Mouse (Mus musculus) forebrain, embryonic 11.5 days (tissue): ENCODE results near the gene Bcan. TPM values are rescaled to one million over a fixed set of nuclear protein-coding genes. Genes with fewer than 3 reads are reported as not detected.
A peak's percentile ranks its signal among the peaks of the same experiment; 100 is the strongest.

Experiments
- ATAC-seq: fragments of 200-750 bp; cut with Nextera tagmentation; replicated peaks from 2 replicates; pipeline ENCODE4 v1.8.0; 2017; ENCODE audit warnings: moderate TSS enrichment; ENCODE audit not compliant: low FRiP score
- DNase-seq: peaks from one replicate; pipeline ENCODE4 v3.0.0-alpha.2; 2017; ENCODE audit warnings: low spot score
- H3K27ac ChIP-seq: fragments of 300-500 bp; sonication (generic); 2 replicates; pipeline ENCODE4 v1.5.1; 2014; ENCODE audit warnings: low read depth, low read length
- H3K27me3 ChIP-seq: fragments of 300-500 bp; sonication (generic); 2 replicates; pipeline ENCODE4 v1.6.1; 2014; ENCODE audit warnings: mild to moderate bottlenecking, low read length, mixed read lengths; ENCODE audit not compliant: control insufficient read depth, insufficient read depth
- H3K36me3 ChIP-seq: fragments of 300-500 bp; sonication (generic); 2 replicates; pipeline ENCODE4 v1.6.1; 2014; ENCODE audit warnings: mild to moderate bottlenecking, low read length, moderate library complexity, mixed read lengths; ENCODE audit not compliant: control insufficient read depth, insufficient read depth
- H3K4me1 ChIP-seq: fragments of 300-500 bp; sonication (generic); replicated peaks from 2 replicates; pipeline ENCODE4 v1.6.1; 2014; ENCODE audit warnings: low read length, mixed read lengths; ENCODE audit not compliant: control insufficient read depth, insufficient read depth
- H3K4me2 ChIP-seq: fragments of 300-500 bp; sonication (generic); 2 replicates; pipeline ENCODE4 v1.6.1; 2014; ENCODE audit warnings: low read depth, mild to moderate bottlenecking, low read length, moderate library complexity, mixed read lengths; ENCODE audit not compliant: severe bottlenecking
- H3K4me3 ChIP-seq: fragments of 300-500 bp; sonication (generic); 2 replicates; pipeline ENCODE4 v1.5.1; 2014; ENCODE audit warnings: low read depth, low read length
- H3K9ac ChIP-seq: fragments of 300-500 bp; sonication (generic); 2 replicates; pipeline ENCODE4 v1.6.1; 2014; ENCODE audit warnings: low read length
- H3K9me3 ChIP-seq: fragments of 300-500 bp; sonication (generic); 2 replicates; pipeline ENCODE4 v1.6.1; 2016; ENCODE audit warnings: low read length, mixed read lengths; ENCODE audit not compliant: control insufficient read depth
- WGBS: fragments of 180-500 bp; shearing (Covaris S2); extraction: QIAGEN DNeasy Blood & Tissue Kit; methylation state at CpG from one replicate; pipeline ENCODE4 v1.1.7; 2014; 5-methylcytosine and 5-hydroxymethylcytosine counted together
- polyA plus RNA-seq: library from polyadenylated mRNA; unstranded; fragments of >200 nt; fragmentation: Nextera tagmentation; extraction: Ambion mirVana; gene quantifications from 2 replicates; pipeline ENCODE4 v1.2.1, GENCODE M21; 2014

Gene Bcan
- polyA plus RNA-seq, 1 experiment from 2014 or later = 0.52 TPM

DNA sequence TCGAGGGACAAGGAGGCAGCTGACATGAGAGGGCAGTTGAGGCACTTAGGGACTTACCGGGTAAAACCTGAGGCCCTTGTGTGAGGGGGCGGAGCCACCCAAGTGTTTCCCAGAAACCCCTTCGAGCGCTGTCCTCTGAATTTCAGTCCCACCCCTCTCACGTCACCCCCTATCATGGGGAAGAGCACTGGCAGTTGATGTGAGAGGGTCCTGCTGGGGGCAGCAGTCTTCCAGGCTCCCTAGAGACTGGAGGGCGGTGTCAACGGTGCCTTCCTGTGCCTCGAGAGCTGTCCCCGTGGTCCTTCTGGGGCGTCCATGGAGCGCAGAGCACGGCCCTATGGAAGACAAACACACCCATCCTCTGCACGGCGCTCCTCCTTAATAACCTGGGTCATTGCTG, 12.4 kb downstream of the Bcan start:
- H3K27ac ChIP-seq = 0 out of 2 replicates have a peak overlapping the region, but pooled peaks have one; percentile 8
- ATAC-seq (peak; percentile 62), DNase-seq (peak; percentile 86)
- WGBS = under 1% methylated on average over 15 of the region's 15 CpGs
- peak overlapping the region; percentile 33; the same call in 1 of the 2 replicates for H3K9ac ChIP-seq
- H3K4me3 ChIP-seq = peak overlapping the region; percentile 25
- H3K4me1 ChIP-seq = peaks cover 41% of the 10 kb centered on the region
- no peaks in the 10 kb centered on the region for H3K36me3 ChIP-seq
- H3K9me3 ChIP-seq = no peaks in the 10 kb centered on the region
- peak overlapping the region; percentile 66 for H3K4me2 ChIP-seq
- H3K27me3 ChIP-seq = peaks cover 6% of the 10 kb centered on the region

DNA sequence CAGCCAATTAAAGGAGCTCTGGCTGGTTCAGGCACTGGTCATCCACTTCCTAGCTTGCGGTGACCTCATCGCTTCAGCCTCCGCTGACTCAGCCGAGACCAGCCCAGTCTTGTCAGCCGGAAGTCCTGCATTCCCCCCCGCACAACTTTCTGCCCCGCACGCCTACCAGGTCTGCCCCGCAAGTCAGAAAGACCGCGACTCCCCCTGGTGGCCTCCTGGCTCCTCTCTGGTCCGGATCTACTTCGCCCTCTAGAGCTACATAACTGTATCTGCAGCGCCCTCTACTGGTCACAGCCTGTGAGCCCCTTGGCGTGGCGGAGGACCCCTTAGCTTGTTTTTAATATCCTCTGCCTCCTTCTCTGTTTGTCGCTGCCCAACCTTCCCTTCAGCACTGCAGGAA, 13.2 kb downstream of the Bcan start:
- DNase-seq = peak; percentile 100
- Histone ChIP-seq H3K36me3 (no peaks in the 10 kb centered on the region), H3K4me3 (peak overlapping the region; percentile 25), H3K4me2 (peak overlapping the region; percentile 66), H3K27ac (0 out of 2 replicates have a peak overlapping the region, but pooled peaks have one; percentile 8), H3K27me3 (peaks cover 6% of the 10 kb centered on the region), H3K9me3 (no peaks in the 10 kb centered on the region), H3K9ac (peak overlapping the region; percentile 33; the same call in 1 of the 2 replicates), H3K4me1 (peaks cover 48% of the 10 kb centered on the region)
- under 1% methylated on average over 17 of the region's 17 CpGs for WGBS
- peak; percentile 75 for ATAC-seq

DNA sequence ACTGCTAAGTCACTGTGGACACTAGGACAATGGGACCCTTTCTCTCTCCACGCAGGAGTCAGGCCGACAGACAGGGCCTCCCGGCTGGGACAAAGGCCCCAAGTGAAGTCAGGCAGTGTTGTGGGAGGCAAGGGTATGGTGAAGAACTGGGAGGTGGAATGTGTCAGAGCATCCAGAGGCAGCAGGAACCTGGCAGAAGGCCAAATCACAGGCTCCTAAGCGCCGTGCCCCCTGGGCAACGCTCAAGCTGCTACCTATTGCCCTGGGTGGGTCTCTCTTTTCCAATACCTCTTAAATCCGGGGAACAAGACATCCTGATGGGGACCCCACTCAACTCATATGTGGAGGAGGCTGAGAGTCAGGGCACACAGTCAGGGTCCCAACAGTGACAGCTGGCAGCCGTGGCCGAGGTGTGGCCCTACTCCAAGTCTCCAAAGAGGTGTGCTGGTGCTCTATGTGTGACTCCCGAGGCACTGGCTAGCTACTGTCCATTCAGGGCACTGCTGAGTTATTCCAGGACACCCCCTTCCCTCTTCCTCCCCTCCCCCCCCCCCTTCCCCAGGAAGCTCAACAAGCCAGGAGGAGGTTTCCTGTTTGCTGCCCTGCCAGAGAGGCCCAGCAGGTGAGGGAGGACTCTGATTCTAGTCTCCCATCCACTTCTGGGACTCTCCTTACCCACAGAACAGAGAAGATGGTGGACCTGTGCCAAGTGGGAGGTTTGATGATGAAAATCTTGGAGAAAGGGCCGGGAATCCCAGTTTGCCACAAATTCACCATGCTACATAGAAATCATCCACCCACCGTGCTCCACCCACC, 14.3 kb downstream of the Bcan start:
- Histone ChIP-seq H3K9ac (peak overlapping the region; percentile 14; the same call in 1 of the 2 replicates), H3K4me1 (peaks cover 53% of the 10 kb centered on the region), H3K27ac (peak overlapping the region; percentile 55; the same call in 1 of the 2 replicates), H3K27me3 (peaks cover 6% of the 10 kb centered on the region), H3K4me3 (no peak overlapping the region), H3K9me3 (no peaks in the 10 kb centered on the region), H3K36me3 (no peaks in the 10 kb centered on the region), H3K4me2 (no peak overlapping the region)
- WGBS = 44% methylated on average over 12 of the region's 12 CpGs
- DNase-seq = peak; percentile 72
- no peak for ATAC-seq

DNA sequence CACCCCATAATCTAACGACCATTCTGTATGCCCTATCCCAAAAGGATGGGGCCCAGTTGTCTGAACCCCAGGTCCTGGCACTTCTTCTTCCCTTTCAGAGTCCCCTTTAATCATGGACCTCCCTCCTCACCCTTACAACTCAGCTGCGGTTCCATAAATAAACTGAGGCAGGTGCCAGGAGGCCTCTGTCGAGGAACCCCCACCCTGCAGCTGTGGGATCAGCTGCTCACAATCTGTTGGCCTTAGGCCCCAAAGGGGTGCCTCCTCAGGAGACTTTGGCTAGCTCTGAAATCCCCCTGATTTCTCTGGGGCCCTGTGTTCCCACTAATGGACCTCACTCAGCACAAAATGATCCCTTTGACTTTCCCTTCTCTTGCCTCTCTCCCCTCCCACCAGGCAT, 15.9 kb downstream of the Bcan start:
- 54% methylated on average over 3 of the region's 3 CpGs for WGBS
- H3K36me3 ChIP-seq = no peaks in the 10 kb centered on the region
- peak overlapping the region; percentile 51; the same call in 1 of the 2 replicates for H3K9ac ChIP-seq
- peak overlapping the region; percentile 11; the same call in 1 of the 2 replicates for H3K4me2 ChIP-seq
- H3K4me1 ChIP-seq = peaks cover 60% of the 10 kb centered on the region
- H3K4me3 ChIP-seq = no peak overlapping the region
- DNase-seq (no peak), ATAC-seq (no peak)
- H3K27ac ChIP-seq = no peak overlapping the region; the same call in 1 of the 2 replicates
- H3K9me3 ChIP-seq = no peaks in the 10 kb centered on the region
- peaks cover 6% of the 10 kb centered on the region for H3K27me3 ChIP-seq

DNA sequence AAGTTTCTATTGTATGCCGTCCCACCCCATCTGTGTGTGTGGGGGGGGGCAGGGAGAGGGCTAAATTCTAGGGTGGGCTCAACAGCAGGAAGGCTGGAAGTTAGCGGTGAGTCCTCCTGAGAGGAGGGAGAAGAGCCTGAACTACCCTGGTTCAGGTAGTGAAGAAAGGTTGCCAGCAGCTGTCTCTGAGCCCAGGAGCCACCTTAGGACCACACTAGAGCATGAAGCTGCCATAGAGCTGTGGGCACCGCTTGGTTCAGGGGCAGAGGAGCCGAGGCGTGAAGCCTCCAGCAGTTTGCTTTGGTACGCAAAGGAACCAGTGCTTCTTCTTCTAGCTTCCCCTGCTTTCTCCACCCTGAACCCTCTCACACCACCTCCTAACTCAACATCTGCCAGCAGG, 16.4 kb downstream of the Bcan start:
- H3K4me3 ChIP-seq = no peak overlapping the region

DNA sequence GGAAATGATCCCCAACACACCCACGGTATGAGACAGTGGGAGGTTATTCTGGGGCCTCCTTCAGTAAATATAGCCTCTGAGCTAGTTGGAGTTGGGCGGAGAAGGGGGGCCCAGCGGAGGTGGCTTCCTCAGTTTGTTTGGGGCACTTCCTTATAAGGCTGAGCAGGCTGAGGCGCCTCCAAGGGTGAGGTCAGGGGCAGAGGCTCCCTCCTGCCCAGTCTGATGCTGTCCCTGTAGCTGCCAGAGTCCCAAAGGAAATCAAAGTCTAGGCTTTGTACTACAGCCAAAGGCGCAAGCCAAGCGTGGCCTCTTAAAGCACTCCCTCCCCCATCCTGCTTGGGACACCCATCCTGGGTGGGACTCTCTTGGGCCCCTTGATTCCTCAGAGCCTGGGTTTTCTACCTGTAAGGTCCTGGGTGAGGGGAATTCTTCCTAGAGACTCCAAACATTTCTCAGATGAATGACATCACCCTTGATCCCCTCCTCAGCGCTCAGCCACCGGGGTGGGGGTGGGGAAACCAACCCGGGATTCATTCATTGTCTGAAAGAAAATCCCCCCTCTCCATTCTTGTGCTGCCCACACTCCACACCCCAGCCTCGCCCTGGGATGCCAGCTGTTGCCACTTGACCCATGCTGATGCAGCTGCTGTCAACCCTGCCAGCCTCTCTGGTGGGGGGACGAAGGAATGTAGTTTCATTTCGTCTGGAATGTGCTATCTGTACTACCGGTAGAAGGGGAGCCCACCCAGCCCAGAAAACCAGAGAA, 17.0 kb downstream of the Bcan start:
- ATAC-seq = peak; percentile 37

More for the DNA sequence above, 16.4 kb downstream of the Bcan start:
- H3K4me2 ChIP-seq = peak overlapping the region; percentile 36
- no peaks in the 10 kb centered on the region for H3K9me3 ChIP-seq
- no peak for ATAC-seq
- no peaks in the 10 kb centered on the region for H3K36me3 ChIP-seq
- H3K27ac ChIP-seq = peak overlapping the region; percentile 88
- WGBS = 51% methylated on average over 6 of the region's 6 CpGs
- DNase-seq = peak; percentile 54
- H3K27me3 ChIP-seq = peaks cover 2% of the 10 kb centered on the region; the same call in 1 of the 2 replicates
- peaks cover 60% of the 10 kb centered on the region for H3K4me1 ChIP-seq
- peak overlapping the region; percentile 51; the same call in 1 of the 2 replicates for H3K9ac ChIP-seq

DNA sequence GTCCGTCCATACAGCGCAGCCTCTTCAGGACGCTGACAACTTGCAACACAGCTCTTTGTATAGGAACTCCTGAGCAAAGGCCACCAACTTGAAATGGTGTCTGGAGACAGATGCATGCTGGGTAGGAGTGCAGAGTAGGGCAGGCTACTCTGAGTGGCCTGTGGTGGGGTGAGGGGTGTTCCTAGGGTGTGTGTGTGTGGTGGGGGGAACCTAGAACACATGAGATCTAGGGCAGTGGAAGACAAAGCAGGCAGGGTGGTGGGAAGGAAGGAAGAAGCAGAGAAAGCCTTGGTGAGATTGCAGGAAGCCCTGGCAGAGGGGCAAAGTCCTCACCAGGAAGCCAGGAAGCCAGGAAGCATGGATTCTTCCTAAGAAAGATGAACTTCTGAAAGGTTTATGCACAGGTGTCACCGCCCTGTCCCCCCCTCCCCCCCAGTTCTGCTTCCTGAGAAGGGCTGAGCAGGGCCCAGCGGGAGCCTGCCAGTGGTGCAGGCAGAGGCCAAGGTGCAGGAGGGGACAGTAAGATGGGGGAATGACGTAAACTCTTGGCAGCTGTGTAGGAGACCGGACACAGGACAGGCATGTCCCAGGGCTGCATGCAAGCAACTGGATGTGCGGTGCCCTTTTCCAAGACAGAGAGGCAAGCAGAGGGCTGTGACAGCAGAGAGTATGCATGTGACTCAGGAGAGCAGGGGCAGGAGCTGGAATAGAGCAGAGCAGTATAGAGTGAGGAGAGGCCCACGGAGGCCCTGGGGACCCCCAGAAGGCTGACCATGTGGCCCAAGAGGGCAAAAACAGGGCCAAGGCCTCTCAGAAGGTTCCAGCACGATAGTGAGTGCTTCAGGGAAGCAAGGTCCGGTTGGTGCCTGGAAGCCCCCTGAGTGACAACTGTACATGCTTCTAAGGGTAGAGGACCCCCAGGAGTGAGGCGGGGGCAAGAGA, 17.9 kb downstream of the Bcan start:
- H3K4me3 ChIP-seq = no peak overlapping the region
- peak overlapping the region; percentile 51 for H3K9ac ChIP-seq
- ATAC-seq (no peak), DNase-seq (peak; percentile 55)
- no peak overlapping the region for H3K4me2 ChIP-seq
- H3K9me3 ChIP-seq = no peaks in the 10 kb centered on the region
- H3K27ac ChIP-seq = peak overlapping the region; percentile 88
- peaks cover 53% of the 10 kb centered on the region for H3K4me1 ChIP-seq
- peaks cover 4% of the 10 kb centered on the region; the same call in 1 of the 2 replicates for H3K36me3 ChIP-seq
- no peaks in the 10 kb centered on the region for H3K27me3 ChIP-seq
- 34% methylated on average over 12 of the region's 12 CpGs for WGBS

More for the DNA sequence above, 17.0 kb downstream of the Bcan start:
- 2% methylated on average over 13 of the region's 13 CpGs for WGBS
- H3K36me3 ChIP-seq = no peaks in the 10 kb centered on the region
- no peaks in the 10 kb centered on the region for H3K27me3 ChIP-seq
- H3K9ac ChIP-seq = peak overlapping the region; percentile 51
- H3K4me3 ChIP-seq = no peak overlapping the region
- peaks cover 55% of the 10 kb centered on the region for H3K4me1 ChIP-seq
- peak; percentile 80 for DNase-seq
- peak overlapping the region; percentile 36 for H3K4me2 ChIP-seq
- H3K27ac ChIP-seq = peak overlapping the region; percentile 88
- H3K9me3 ChIP-seq = no peaks in the 10 kb centered on the region
